Mouse (Mus musculus) myocyte (in vitro differentiated cells): ENCODE measurements around the gene Crip1.

Experiments
- CEBPB ChIP-seq: IDR thresholded peaks from 2 replicates; pipeline ENCODE4 v1.6.1; 2011; ENCODE audit warnings: mild to moderate bottlenecking, moderate library complexity; ENCODE audit not compliant: poor library complexity, insufficient read depth, severe bottlenecking
- MAX ChIP-seq: IDR thresholded peaks from one replicate; pipeline ENCODE4 v1.6.1; 2011; ENCODE audit warnings: low read depth, mild to moderate bottlenecking, control low read depth
- MYOG ChIP-seq, 3 experiments: IDR thresholded peaks; one replicate each; pipeline ENCODE4 v1.6.1; 2011; ENCODE audit warnings: control low read depth in 2 of 3, low read depth in 2 of 3, mild to moderate bottlenecking in 2 of 3; ENCODE audit not compliant: insufficient read length in 2 of 3, control insufficient read depth in 1 of 3, insufficient read depth in 1 of 3
- POLR2A ChIP-seq: IDR thresholded peaks from one replicate; pipeline ENCODE4 v1.6.1; 2011; ENCODE audit warnings: low read depth, mild to moderate bottlenecking, control low read depth, moderate library complexity; ENCODE audit not compliant: insufficient read length
- SRF ChIP-seq: IDR thresholded peaks from one replicate; pipeline ENCODE4 v1.6.1; 2011; ENCODE audit warnings: low read depth; ENCODE audit not compliant: control insufficient read depth, insufficient read length
- USF1 ChIP-seq: IDR thresholded peaks from one replicate; pipeline ENCODE4 v1.6.1; 2011; ENCODE audit warnings: low read depth, mild to moderate bottlenecking, control low read depth, moderate library complexity

- no peak for TF ChIP-seq POLR2A
- no peak for TF ChIP-seq USF1
- TF ChIP-seq MYOG (IDR thresholded peaks at IDR 0.05; ENCODE audit: control insufficient read depth in 1 of 3, insufficient read depth in 1 of 3, insufficient read length in 2 of 3, low read depth in 2 of 3), result no peak
- no peak for TF ChIP-seq MAX
- no peak for TF ChIP-seq SRF
- no peak for TF ChIP-seq CEBPB
These were observed 7.9 kb downstream of the Crip1 start for GRCm38 (mm10) chr12:113153971-113154370.
